Mouse (Mus musculus): ENCODE data around the gene Sept9. TPM values are rescaled to one million over a fixed set of nuclear protein-coding genes. Genes with fewer than 3 reads are reported as not detected.

Gene Sept9
- polyA plus RNA-seq, 1 experiment from 2014 or later = 179 TPM

- no peaks in the 10 kb centered on the region for H3K9me3 ChIP-seq
- ATAC-seq (ENCODE audit: low FRiP score, low read depth) = no peak
- no peak overlapping the region for H3K9ac ChIP-seq
- H3K4me3 ChIP-seq = no peak overlapping the region
- WGBS = 72% methylated on average over 7 of the region's 7 CpGs
- H3K36me3 ChIP-seq = peaks cover 23% of the 10 kb centered on the region
- peaks cover 80% of the 10 kb centered on the region for H3K4me1 ChIP-seq
- no peaks in the 10 kb centered on the region for H3K27me3 ChIP-seq
- H3K27ac ChIP-seq = no peak overlapping the region
- no peak overlapping the region for H3K4me2 ChIP-seq (replicated peaks)
These were observed 106.2 kb downstream of the Sept9 start for GRCm38 (mm10) chr11:117305509-117306188.

- 45% methylated on average over 14 of the region's 14 CpGs for WGBS
- no peaks in the 10 kb centered on the region for H3K9me3 ChIP-seq
- H3K9ac ChIP-seq = no peak overlapping the region
- H3K4me2 ChIP-seq (replicated peaks) = no peak overlapping the region
- peaks cover 21% of the 10 kb centered on the region for H3K36me3 ChIP-seq
- peaks cover 89% of the 10 kb centered on the region for H3K4me1 ChIP-seq
- ATAC-seq (ENCODE audit: low FRiP score, low read depth) = no peak
- H3K27me3 ChIP-seq = no peaks in the 10 kb centered on the region
- peak overlapping the region; percentile 28; the same call in 1 of the 2 replicates for H3K27ac ChIP-seq
- H3K4me3 ChIP-seq = no peak overlapping the region
These were observed 107.0 kb downstream of the Sept9 start for GRCm38 (mm10) chr11:117306311-117307088.

GRCm38 (mm10) chr11:117307895-117308786 is 108.7 kb downstream of the Sept9 start:
- Histone ChIP-seq H3K4me3 (no peak overlapping the region), H3K27ac (peak overlapping the region; percentile 59; the same call in 1 of the 2 replicates), H3K36me3 (peaks cover 17% of the 10 kb centered on the region), H3K4me1 (peaks cover 92% of the 10 kb centered on the region), H3K9me3 (no peaks in the 10 kb centered on the region), H3K9ac (peak overlapping the region; percentile 48; the same call in 1 of the 2 replicates), H3K27me3 (no peaks in the 10 kb centered on the region), H3K4me2 (replicated peaks) (no peak overlapping the region)
- ATAC-seq (ENCODE audit: low FRiP score, low read depth) = no peak
- WGBS = 23% methylated on average over 13 of the region's 13 CpGs

GRCm38 (mm10) chr11:117309108-117309917 is 109.9 kb downstream of the Sept9 start:
- WGBS = 49% methylated on average over 17 of the region's 17 CpGs
- no peaks in the 10 kb centered on the region for H3K9me3 ChIP-seq
- H3K4me3 ChIP-seq = no peak overlapping the region
- H3K36me3 ChIP-seq = peaks cover 9% of the 10 kb centered on the region
- H3K4me2 ChIP-seq (replicated peaks) = no peak overlapping the region
- ATAC-seq (ENCODE audit: low FRiP score, low read depth) = 0 out of 2 replicates have a peak, but pooled peaks have one; percentile 22
- peaks cover 96% of the 10 kb centered on the region for H3K4me1 ChIP-seq
- peak overlapping the region; percentile 45 for H3K9ac ChIP-seq
- H3K27ac ChIP-seq = peak overlapping the region; percentile 33; the same call in 1 of the 2 replicates
- H3K27me3 ChIP-seq = no peaks in the 10 kb centered on the region

GRCm38 (mm10) chr11:117309918-117310287 is 110.4 kb downstream of the Sept9 start:
- peak overlapping the region; percentile 45; the same call in 1 of the 2 replicates for H3K9ac ChIP-seq
- no peak overlapping the region for H3K4me2 ChIP-seq (replicated peaks)
- peaks cover 9% of the 10 kb centered on the region for H3K36me3 ChIP-seq
- H3K27me3 ChIP-seq = no peaks in the 10 kb centered on the region
- ATAC-seq (ENCODE audit: low FRiP score, low read depth) = no peak
- H3K9me3 ChIP-seq = no peaks in the 10 kb centered on the region
- peaks cover 96% of the 10 kb centered on the region for H3K4me1 ChIP-seq
- 73% methylated on average over 3 of the region's 3 CpGs for WGBS
- 0 out of 2 replicates have a peak overlapping the region, but pooled peaks have one; percentile 33 for H3K27ac ChIP-seq
- H3K4me3 ChIP-seq = no peak overlapping the region

GRCm38 (mm10) chr11:117310341-117311107 is 111.1 kb downstream of the Sept9 start:
- no peak for ATAC-seq (ENCODE audit: low FRiP score, low read depth)
- peaks cover 9% of the 10 kb centered on the region for H3K36me3 ChIP-seq
- no peak overlapping the region for H3K4me3 ChIP-seq
- no peaks in the 10 kb centered on the region for H3K9me3 ChIP-seq
- no peak overlapping the region for H3K9ac ChIP-seq
- H3K4me2 ChIP-seq (replicated peaks) = no peak overlapping the region
- peaks cover 97% of the 10 kb centered on the region for H3K4me1 ChIP-seq
- H3K27me3 ChIP-seq = no peaks in the 10 kb centered on the region
- peak overlapping the region; percentile 58; the same call in 1 of the 2 replicates for H3K27ac ChIP-seq
- WGBS = 71% methylated on average over 12 of the region's 12 CpGs

- 56% methylated on average over 15 of the region's 15 CpGs for WGBS
- Histone ChIP-seq H3K27ac (peak overlapping the region; percentile 78), H3K27me3 (no peaks in the 10 kb centered on the region), H3K4me1 (peaks cover 94% of the 10 kb centered on the region), H3K9ac (no peak overlapping the region), H3K4me2 (replicated peaks) (no peak overlapping the region), H3K36me3 (peaks cover 9% of the 10 kb centered on the region), H3K4me3 (no peak overlapping the region), H3K9me3 (no peaks in the 10 kb centered on the region)
- peak; percentile 49; the same call in 1 of the 2 replicates for ATAC-seq (ENCODE audit: low FRiP score, low read depth)
These were observed 111.8 kb downstream of the Sept9 start for GRCm38 (mm10) chr11:117311127-117311800.

GRCm38 (mm10) chr11:117312028-117312901 is 112.8 kb downstream of the Sept9 start:
- H3K27ac ChIP-seq = peak overlapping the region; percentile 78
- H3K9me3 ChIP-seq = no peaks in the 10 kb centered on the region
- no peak overlapping the region for H3K4me3 ChIP-seq
- WGBS = 59% methylated on average over 23 of the region's 23 CpGs
- H3K4me1 ChIP-seq = peaks cover 94% of the 10 kb centered on the region
- H3K9ac ChIP-seq = peak overlapping the region; percentile 35
- H3K36me3 ChIP-seq = no peaks in the 10 kb centered on the region; the same call in 1 of the 2 replicates
- no peaks in the 10 kb centered on the region for H3K27me3 ChIP-seq
- H3K4me2 ChIP-seq (replicated peaks) = 0 out of 2 replicates have a peak overlapping the region, but pooled peaks have one; percentile 28
- 0 out of 2 replicates have a peak, but pooled peaks have one; percentile 6 for ATAC-seq (ENCODE audit: low FRiP score, low read depth)

- H3K27me3 ChIP-seq = no peaks in the 10 kb centered on the region
- H3K4me1 ChIP-seq = peaks cover 94% of the 10 kb centered on the region
- no peaks in the 10 kb centered on the region; the same call in 1 of the 2 replicates for H3K36me3 ChIP-seq
- no peak for ATAC-seq (ENCODE audit: low FRiP score, low read depth)
- H3K9me3 ChIP-seq = no peaks in the 10 kb centered on the region
- peak overlapping the region; percentile 78 for H3K27ac ChIP-seq
- 44% methylated on average over 8 of the region's 8 CpGs for WGBS
- H3K9ac ChIP-seq = peak overlapping the region; percentile 35
- no peak overlapping the region for H3K4me3 ChIP-seq
- H3K4me2 ChIP-seq (replicated peaks) = no peak overlapping the region
These were observed 113.5 kb downstream of the Sept9 start for GRCm38 (mm10) chr11:117312936-117313335.
